Mouse (Mus musculus): ENCODE data around the gene Napa. TPM values are rescaled to one million over a fixed set of nuclear protein-coding genes. Genes with fewer than 3 reads are reported as not detected.

Napa gene
- total and polyA plus RNA-seq, 2 experiments from 2014 or later: 222 to 270 TPM

GRCm38 (mm10) chr7:16099901-16100300 is 1.6 kb downstream of the Napa start:
- Histone ChIP-seq H3K4me3 (ENCODE audit: low read depth, low read length) (0 out of 2 replicates have a peak overlapping the region, but pooled peaks have one; percentile 76), H3K27ac (ENCODE audit: low read depth, low read length) (no peak overlapping the region), H3K4me2 (ENCODE audit: low read depth) (peak overlapping the region; percentile 76), H3K4me1 (ENCODE audit: insufficient read depth) (peaks cover 14% of the 10 kb centered on the region), H3K9me3 (ENCODE audit: low read length) (no peaks in the 10 kb centered on the region), H3K27me3 (ENCODE audit: insufficient read depth, low read length) (no peaks in the 10 kb centered on the region), H3K36me3 (ENCODE audit: insufficient read depth) (peaks cover 19% of the 10 kb centered on the region; the same call in 1 of the 2 replicates), H3K9ac (0 out of 2 replicates have a peak overlapping the region, but pooled peaks have one; percentile 87)
- ATAC-seq: no peak
- no peak for DNase-seq
- no peak for TF ChIP-seq CTCF (IDR thresholded peaks at IDR 0.05; ENCODE audit: low read depth)
- WGBS: 86% methylated on average over 4 of the region's 4 CpGs

GRCm38 (mm10) chr7:16101081-16101480 is 2.8 kb downstream of the Napa start:
- Histone ChIP-seq H3K27ac (ENCODE audit: low read depth, low read length) (no peak overlapping the region), H3K27me3 (ENCODE audit: insufficient read depth, low read length) (no peaks in the 10 kb centered on the region), H3K4me3 (ENCODE audit: low read depth, low read length) (no peak overlapping the region), H3K4me1 (ENCODE audit: insufficient read depth) (peaks cover 14% of the 10 kb centered on the region), H3K9me3 (ENCODE audit: low read length) (no peaks in the 10 kb centered on the region), H3K36me3 (ENCODE audit: insufficient read depth) (peaks cover 20% of the 10 kb centered on the region; the same call in 1 of the 2 replicates), H3K4me2 (ENCODE audit: low read depth) (no peak overlapping the region), H3K9ac (no peak overlapping the region)
- no peak for TF ChIP-seq CTCF (IDR thresholded peaks at IDR 0.05; ENCODE audit: low read depth)
- WGBS: 83% methylated on average over 7 of the region's 7 CpGs
- DNase-seq: no peak
- no peak for ATAC-seq

GRCm38 (mm10) chr7:16101726-16102475 is 3.6 kb downstream of the Napa start:
- Histone ChIP-seq H3K4me2 (ENCODE audit: low read depth) (no peak overlapping the region), H3K27ac (ENCODE audit: low read depth, low read length) (no peak overlapping the region), H3K9ac (no peak overlapping the region), H3K4me3 (ENCODE audit: low read depth, low read length) (no peak overlapping the region), H3K27me3 (ENCODE audit: insufficient read depth, low read length) (no peaks in the 10 kb centered on the region), H3K4me1 (ENCODE audit: insufficient read depth) (peaks cover 14% of the 10 kb centered on the region), H3K9me3 (ENCODE audit: low read length) (no peaks in the 10 kb centered on the region), H3K36me3 (ENCODE audit: insufficient read depth) (peaks cover 20% of the 10 kb centered on the region; the same call in 1 of the 2 replicates)
- WGBS: 78% methylated on average over 15 of the region's 15 CpGs
- TF ChIP-seq CTCF (IDR thresholded peaks at IDR 0.05; ENCODE audit: low read depth): no peak
- DNase-seq (no peak), ATAC-seq (no peak)

- Histone ChIP-seq H3K36me3 (ENCODE audit: insufficient read depth) (peaks cover 26% of the 10 kb centered on the region; the same call in 1 of the 2 replicates), H3K27ac (ENCODE audit: low read depth, low read length) (no peak overlapping the region), H3K4me3 (ENCODE audit: low read depth, low read length) (no peak overlapping the region), H3K9ac (no peak overlapping the region), H3K4me2 (ENCODE audit: low read depth) (no peak overlapping the region), H3K27me3 (ENCODE audit: insufficient read depth, low read length) (no peaks in the 10 kb centered on the region), H3K9me3 (ENCODE audit: low read length) (no peaks in the 10 kb centered on the region), H3K4me1 (ENCODE audit: insufficient read depth) (peaks cover 14% of the 10 kb centered on the region)
- 84% methylated on average over 5 of the region's 5 CpGs for WGBS
- DNase-seq (no peak), ATAC-seq (no peak)
- TF ChIP-seq CTCF (IDR thresholded peaks at IDR 0.05; ENCODE audit: low read depth): no peak
Observed at GRCm38 (mm10) chr7:16102686-16103226, 4.5 kb downstream of the Napa start.

GRCm38 (mm10) chr7:16103760-16104159 is 5.5 kb downstream of the Napa start:
- Histone ChIP-seq H3K4me2 (ENCODE audit: low read depth) (no peak overlapping the region), H3K36me3 (ENCODE audit: insufficient read depth) (peaks cover 35% of the 10 kb centered on the region), H3K9ac (no peak overlapping the region), H3K9me3 (ENCODE audit: low read length) (no peaks in the 10 kb centered on the region), H3K4me1 (ENCODE audit: insufficient read depth) (peaks cover 14% of the 10 kb centered on the region), H3K27ac (ENCODE audit: low read depth, low read length) (peak overlapping the region; percentile 50; the same call in 1 of the 2 replicates), H3K4me3 (ENCODE audit: low read depth, low read length) (no peak overlapping the region), H3K27me3 (ENCODE audit: insufficient read depth, low read length) (no peaks in the 10 kb centered on the region)
- ATAC-seq (peak; percentile 74), DNase-seq (peak; percentile 40)
- TF ChIP-seq CTCF (IDR thresholded peaks at IDR 0.05; ENCODE audit: low read depth): no peak
- 60% methylated on average over 6 of the region's 6 CpGs for WGBS

- no peaks in the 10 kb centered on the region for H3K27me3 ChIP-seq (ENCODE audit: insufficient read depth, low read length)
- peaks cover 5% of the 10 kb centered on the region for H3K4me1 ChIP-seq (ENCODE audit: insufficient read depth)
- H3K9ac ChIP-seq: no peak overlapping the region
- H3K27ac ChIP-seq (ENCODE audit: low read depth, low read length): no peak overlapping the region
- no peak overlapping the region for H3K4me3 ChIP-seq (ENCODE audit: low read depth, low read length)
- H3K36me3 ChIP-seq (ENCODE audit: insufficient read depth): peaks cover 45% of the 10 kb centered on the region
- no peak overlapping the region for H3K4me2 ChIP-seq (ENCODE audit: low read depth)
- WGBS: 86% methylated on average over 7 of the region's 7 CpGs
- no peak for DNase-seq
- no peak for TF ChIP-seq CTCF (IDR thresholded peaks at IDR 0.05; ENCODE audit: low read depth)
- no peaks in the 10 kb centered on the region for H3K9me3 ChIP-seq (ENCODE audit: low read length)
- ATAC-seq: no peak
Observed at GRCm38 (mm10) chr7:16104611-16105388, 6.5 kb downstream of the Napa start.
